Mouse (Mus musculus) megakaryocyte, adult 5-6 weeks (primary cell): Measurements from ENCODE around the gene Clcnkb. TPM values are rescaled to one million over a fixed set of nuclear protein-coding genes. Genes with fewer than 3 reads are reported as not detected.

Experiments
- ATAC-seq: 2 replicates; pipeline ENCODE4 v1.8.0; 2016; ENCODE audit warnings: mild to moderate bottlenecking, inconsistent platforms; ENCODE audit not compliant: poor library complexity, severe bottlenecking
- total RNA-seq, 2 experiments: library from RNA; stranded (forward) in 1 of 2; stranded (reverse) in 1 of 2; fragments of 153-499, 151-499 nt in 1 of 2; fragments of 221-1000, 200-1000 nt in 1 of 2; gene quantifications; 2 replicates each; pipeline versions ENCODE4 v1.2.3 to v1.2.4; 2015 to 2017

Gene Clcnkb
- total RNA-seq, 2 experiments from 2014 or later: not detected

GRCm38 (mm10) chr4:141408577-141408976 lies 7.2 kb downstream of the Clcnkb start:
- ATAC-seq: no peak

- ATAC-seq: peak; percentile 55; the same call in 1 of the 2 replicates
These were observed 9.1 kb downstream of the Clcnkb start for GRCm38 (mm10) chr4:141406516-141407299.

GRCm38 (mm10) chr4:141405314-141405622 lies 10.5 kb downstream of the Clcnkb start:
- ATAC-seq: no peak

GRCm38 (mm10) chr4:141404518-141405313 lies 11.1 kb downstream of the Clcnkb start:
- peak; percentile 93 for ATAC-seq

- ATAC-seq: no peak
These were observed 15.6 kb downstream of the Clcnkb start for GRCm38 (mm10) chr4:141400171-141400570.

- no peak for ATAC-seq
These were observed 17.3 kb downstream of the Clcnkb start, which contains the start of gene Clcnka for GRCm38 (mm10) chr4:141398545-141398944. Clcnka (minus strand) TSS chr4:141398724.

GRCm38 (mm10) chr4:141397861-141398260 lies 18.0 kb downstream of the Clcnkb start:
- ATAC-seq: no peak

GRCm38 (mm10) chr4:141394751-141395150 lies 21.1 kb downstream of the Clcnkb start:
- no peak for ATAC-seq

GRCm38 (mm10) chr4:141391293-141391692 lies 24.5 kb downstream of the Clcnkb start:
- ATAC-seq: no peak

- no peak for ATAC-seq
These were observed 26.3 kb downstream of the Clcnkb start for GRCm38 (mm10) chr4:141389366-141390150.

- no peak for ATAC-seq
These were observed 27.9 kb downstream of the Clcnkb start for GRCm38 (mm10) chr4:141387933-141388332.

GRCm38 (mm10) chr4:141387093-141387784 lies 28.6 kb downstream of the Clcnkb start:
- peak; percentile 82 for ATAC-seq

GRCm38 (mm10) chr4:141386150-141386549 lies 29.7 kb downstream of the Clcnkb start:
- ATAC-seq: no peak

GRCm38 (mm10) chr4:141385275-141385674 lies 30.5 kb downstream of the Clcnkb start:
- ATAC-seq: peak; percentile 77

GRCm38 (mm10) chr4:141382406-141382805 lies 33.4 kb downstream of the Clcnkb start:
- ATAC-seq: no peak

GRCm38 (mm10) chr4:141379674-141380073 lies 36.1 kb downstream of the Clcnkb start:
- no peak for ATAC-seq

- no peak for ATAC-seq
These were observed 43.4 kb downstream of the Clcnkb start for GRCm38 (mm10) chr4:141372426-141372825.

- ATAC-seq: no peak
These were observed 47.6 kb downstream of the Clcnkb start, which contains the start of gene Fam131c for GRCm38 (mm10) chr4:141367997-141368791. Fam131c (plus strand) TSS chr4:141368220.

GRCm38 (mm10) chr4:141365876-141366275 lies 49.9 kb downstream of the Clcnkb start:
- ATAC-seq: no peak

GRCm38 (mm10) chr4:141365126-141365525 lies 50.7 kb downstream of the Clcnkb start:
- ATAC-seq: no peak
